ENCODE assay signal across 21 mouse cellular contexts in the genomic region with DNA sequence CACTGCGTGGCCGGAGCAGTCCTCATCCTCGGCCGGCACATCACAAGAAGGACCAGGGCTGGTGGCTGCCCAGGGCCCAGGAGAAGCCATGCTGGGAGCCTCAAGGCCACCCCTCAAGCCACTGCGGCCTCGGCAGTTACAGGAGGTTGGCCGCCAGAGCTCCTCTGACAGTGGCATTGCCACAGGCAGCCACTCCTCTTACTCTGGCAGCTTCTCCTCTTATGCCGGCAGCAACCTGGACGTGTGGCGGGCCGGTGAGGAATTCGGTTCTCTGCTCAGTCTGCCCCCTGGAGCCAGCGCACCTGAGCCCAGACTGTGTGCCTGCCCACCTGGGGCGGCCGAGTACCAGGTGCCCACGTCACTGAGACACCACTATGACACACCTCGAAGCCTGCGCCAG. TPM values are rescaled to one million over a fixed set of nuclear protein-coding genes. Genes with fewer than 3 reads are reported as not detected.
DNase-seq lines count a peak whose midpoint lies in the region; ATAC-seq and TF ChIP-seq lines count a peak whose summit lies in the region.
"Had no signal": no experiment of that assay in that cellular context is flagged by ENCODE, and none has a peak within 500 bp of the region (broad histone marks: within the 10 kb centered on the region; RNA-seq: fewer than 3 reads in every experiment).

No protein-coding gene starts in this region.

- no peak for ATAC-seq in heart, embryonic 13.5 days (ENCODE audit: extremely low read depth, insufficient number of reproducible peaks, low FRiP score, low TSS enrichment)
- ATAC-seq in embryonic facial prominence, embryonic 13.5 days (ENCODE audit: insufficient number of reproducible peaks, insufficient read depth, low FRiP score, low TSS enrichment, low read depth), result no peak
- ATAC-seq: forebrain, embryonic 15.5 days; liver, embryonic 12.5 days had no signal

- H3K27ac ChIP-seq in heart, embryonic 13.5 days (replicated peaks), result no peak overlapping the region
- H3K27ac ChIP-seq in heart, adult 2 months, result no peak overlapping the region
- H3K27ac ChIP-seq in embryonic facial prominence, embryonic 13.5 days, result no peak overlapping the region
- H3K27ac ChIP-seq: forebrain, embryonic 15.5 days; hindbrain, embryonic 13.5 days; layer of hippocampus, adult 2 months; limb, embryonic 12.5 days; liver, embryonic 12.5 days; midbrain, embryonic 12.5 days; neural tube, embryonic 12.5 days had no signal

- intact Hi-C loops in heart, adult 2 months (cut with DNase I), result no loop called here

- TF ChIP-seq POLR2A in heart, adult 2 months (IDR thresholded peaks at IDR 0.05; ENCODE audit: insufficient read depth, low read depth, low read length), result no peak

- H3K27me3 ChIP-seq in heart, embryonic 13.5 days (replicated peaks), result peaks cover 27% of the 10 kb centered on the region
- H3K27me3 ChIP-seq in heart, adult 2 months (ENCODE audit: control insufficient read depth, insufficient read depth, low read length), result no peaks in the 10 kb centered on the region
- peaks cover 28% of the 10 kb centered on the region for H3K27me3 ChIP-seq in embryonic facial prominence, embryonic 13.5 days

- no peak for TF ChIP-seq EP300 in heart, adult 2 months (IDR thresholded peaks at IDR 0.05; ENCODE audit: insufficient read depth, low read depth, low read length)

- H3K4me2 ChIP-seq in heart, embryonic 13.5 days, result no peak overlapping the region
- peak overlapping the region; percentile 1; the same call in 1 of the 2 replicates for H3K4me2 ChIP-seq in embryonic facial prominence, embryonic 13.5 days
- H3K4me2 ChIP-seq: forebrain, embryonic 15.5 days; hindbrain, embryonic 13.5 days; limb, embryonic 12.5 days; liver, embryonic 12.5 days; midbrain, embryonic 12.5 days; neural tube, embryonic 12.5 days had no signal

- no peaks in the 10 kb centered on the region for H3K9me3 ChIP-seq in heart, embryonic 13.5 days
- no peaks in the 10 kb centered on the region for H3K9me3 ChIP-seq in embryonic facial prominence, embryonic 13.5 days
- H3K9me3 ChIP-seq: forebrain, embryonic 15.5 days; hindbrain, embryonic 13.5 days; limb, embryonic 12.5 days; liver, embryonic 12.5 days; midbrain, embryonic 12.5 days; neural tube, embryonic 12.5 days had no signal

- no peak overlapping the region for H3K4me3 ChIP-seq in heart, embryonic 13.5 days
- no peak overlapping the region for H3K4me3 ChIP-seq in heart, adult 2 months
- no peak overlapping the region for H3K4me3 ChIP-seq in embryonic facial prominence, embryonic 13.5 days
- H3K4me3 ChIP-seq: forebrain, embryonic 15.5 days; hindbrain, embryonic 13.5 days; layer of hippocampus, adult 2 months; limb, embryonic 12.5 days; liver, embryonic 12.5 days; midbrain, embryonic 12.5 days; neural tube, embryonic 12.5 days had no signal

- peaks cover 33% of the 10 kb centered on the region for H3K36me3 ChIP-seq in heart, embryonic 13.5 days
- no peaks in the 10 kb centered on the region for H3K36me3 ChIP-seq in heart, adult 2 months (ENCODE audit: control insufficient read depth, insufficient read depth, low read length)
- H3K36me3 ChIP-seq in embryonic facial prominence, embryonic 13.5 days, result no peaks in the 10 kb centered on the region
- H3K36me3 ChIP-seq: forebrain, embryonic 15.5 days; limb, embryonic 12.5 days; liver, embryonic 12.5 days; midbrain, embryonic 12.5 days; neural tube, embryonic 12.5 days had no signal

- H3K9ac ChIP-seq in heart, embryonic 13.5 days, result peak overlapping the region; percentile 24; the same call in 1 of the 2 replicates
- no peak overlapping the region for H3K9ac ChIP-seq in heart, adult 2 months (ENCODE audit: low read depth, low read length)
- H3K9ac ChIP-seq in embryonic facial prominence, embryonic 13.5 days, result peak overlapping the region; percentile 32; the same call in 1 of the 2 replicates
- H3K9ac ChIP-seq: forebrain, embryonic 15.5 days; hindbrain, embryonic 13.5 days; limb, embryonic 12.5 days; liver, embryonic 12.5 days; midbrain, embryonic 12.5 days had no signal

- no peak for TF ChIP-seq CTCF in heart, adult 2 months (IDR thresholded peaks at IDR 0.05)

- H3K4me1 ChIP-seq in heart, embryonic 13.5 days, result peaks cover 22% of the 10 kb centered on the region
- peaks cover 3% of the 10 kb centered on the region; the same call in 1 of the 2 replicates for H3K4me1 ChIP-seq in heart, adult 2 months (ENCODE audit: control insufficient read depth, insufficient read depth, low read length)
- H3K4me1 ChIP-seq in embryonic facial prominence, embryonic 13.5 days, result peaks cover 9% of the 10 kb centered on the region
- H3K4me1 ChIP-seq: forebrain, embryonic 15.5 days; liver, embryonic 12.5 days; neural tube, embryonic 12.5 days had no signal

- DNase-seq in cerebellum, adult 11-12 months, result peak; percentile 31
- DNase-seq in cerebellum, postnatal 4 days (ENCODE audit: low spot score in 2 of 2), result no peak
- no peak for DNase-seq in heart, adult 2 months
- peak; percentile 15 for DNase-seq in retina, postnatal 1 day
- no peak for DNase-seq in retina, embryonic 14.5 days (ENCODE audit: low spot score)
- DNase-seq in Muller cell, postnatal 12 days (ENCODE audit: inconsistent ontology term), result no peak
- DNase-seq: gastrocnemius, postnatal 25 days; heart, postnatal 10 days; kidney, adult 8-10 months; kidney, postnatal 14 days; thymus, postnatal 25 days had no signal

- WGBS in heart, embryonic 13.5 days, result 44% methylated on average over 18 of the region's 18 CpGs
- WGBS in heart, adult 2 months, result 72% methylated on average over 18 of the region's 18 CpGs
- WGBS in embryonic facial prominence, embryonic 13.5 days, result 28% methylated on average over 18 of the region's 18 CpGs

- H3K79me2 ChIP-seq in heart, adult 2 months (replicated peaks; ENCODE audit: control insufficient read depth, insufficient read depth, low read length), result no peaks in the 10 kb centered on the region

RNA-seq across cellular contexts. Expression of a gene that starts 22.5 kb away (rescaled TPM):
- 8.0 and 8.5 TPM in 2 replicates for polyA plus RNA-seq in heart, embryonic 13.5 days (2015; fragmentation: Nextera tagmentation; extraction: Ambion mirVana)
- total RNA-seq in heart, adult 2 months (2021), result 10 to 100 TPM; 34.9 to 35.6 TPM
- polyA plus RNA-seq in heart, adult 2 months (2012; rRNA removed), result 23.8 and 25.4 TPM in 2 replicates
- polyA plus RNA-seq in embryonic facial prominence, embryonic 13.5 days (2015; fragmentation: Nextera tagmentation; extraction: Ambion mirVana), result 1.1 and 1.7 TPM in 2 replicates
- total RNA-seq: CH12.LX had no signal
- polyA plus RNA-seq: liver, embryonic 12.5 days had no signal

RNA-seq across cellular contexts. Expression of a gene that starts 26.5 kb away (rescaled TPM):
- polyA plus RNA-seq in heart, embryonic 13.5 days (2015; fragmentation: Nextera tagmentation; extraction: Ambion mirVana), result 113 and 125 TPM in 2 replicates
- 10 to 100 TPM; 49.0 to 59.0 TPM for total RNA-seq in heart, adult 2 months (2021)
- polyA plus RNA-seq in heart, adult 2 months (2012; rRNA removed), result 33.1 and 39.4 TPM in 2 replicates
- polyA plus RNA-seq in embryonic facial prominence, embryonic 13.5 days (2015; fragmentation: Nextera tagmentation; extraction: Ambion mirVana), result 109 and 145 TPM in 2 replicates

RNA-seq across cellular contexts. Expression of a gene that starts 37.8 kb away (rescaled TPM):
- 0.83 and 2.1 TPM in 2 replicates for polyA plus RNA-seq in heart, embryonic 13.5 days (2015; fragmentation: Nextera tagmentation; extraction: Ambion mirVana)
- under 1 TPM; 0.47 to 0.96 TPM for total RNA-seq in heart, adult 2 months (2021)
- polyA plus RNA-seq in heart, adult 2 months (2012; rRNA removed), result 0.94 and 1.3 TPM in 2 replicates
- polyA plus RNA-seq in embryonic facial prominence, embryonic 13.5 days (2015; fragmentation: Nextera tagmentation; extraction: Ambion mirVana), result 1.4 and 3.1 TPM in 2 replicates
- total RNA-seq: CH12.LX had no signal

Comparison
In these comparisons a context has a peak if more than half of its experiments do, and no peak if none do; other contexts are left out.
1. DNase-seq: peak in cerebellum, adult 11-12 months (single experiment) and retina, postnatal 1 day (single experiment); none in cerebellum, postnatal 4 days (0 of 2), heart, adult 2 months (0 of 2), retina, embryonic 14.5 days (single experiment) and Muller cell, postnatal 12 days (single experiment).